Mouse (Mus musculus) heart, embryonic 13.5 days (tissue): Measurements from ENCODE around the gene Isoc2a. TPM values are rescaled to one million over a fixed set of nuclear protein-coding genes. Genes with fewer than 3 reads are reported as not detected.
"Not testable (repeated sequence)": the region's sequence is repeated elsewhere in the genome, so short reads cannot be mapped to it uniquely, and the experiment has no call there.

Experiments used
- ATAC-seq: fragments of 200-750 bp; cut with Nextera tagmentation; 2 replicates; pipeline ENCODE4 v1.8.0; 2017; ENCODE audit warnings: moderate TSS enrichment; ENCODE audit not compliant: insufficient number of reproducible peaks, low FRiP score, low TSS enrichment; ENCODE audit errors: extremely low read depth
- H3K27ac ChIP-seq: fragments of 300-500 bp; sonication (generic); replicated peaks from 2 replicates; pipeline ENCODE4 v1.5.1; 2015; ENCODE audit warnings: moderate library complexity, mild to moderate bottlenecking, inconsistent platforms
- H3K27me3 ChIP-seq: fragments of 300-500 bp; sonication (generic); replicated peaks from 2 replicates; pipeline ENCODE4 v1.6.1; 2015; ENCODE audit warnings: mild to moderate bottlenecking, inconsistent platforms
- H3K36me3 ChIP-seq: fragments of 300-500 bp; sonication (generic); 2 replicates; pipeline ENCODE4 v1.6.1; 2015; ENCODE audit warnings: mild to moderate bottlenecking, inconsistent platforms
- H3K4me1 ChIP-seq: fragments of 300-500 bp; sonication (generic); 2 replicates; pipeline ENCODE4 v1.6.1; 2015; ENCODE audit warnings: inconsistent platforms
- H3K4me2 ChIP-seq: fragments of 300-500 bp; sonication (generic); 2 replicates; pipeline ENCODE4 v1.6.1; 2015; ENCODE audit warnings: inconsistent platforms, mild to moderate bottlenecking, moderate library complexity
- H3K4me3 ChIP-seq: fragments of 300-500 bp; sonication (generic); 2 replicates; pipeline ENCODE4 v1.5.1; 2015; ENCODE audit warnings: moderate library complexity, mild to moderate bottlenecking, inconsistent platforms
- H3K9ac ChIP-seq: fragments of 300-500 bp; sonication (generic); 2 replicates; pipeline ENCODE4 v1.6.1; 2015; ENCODE audit warnings: inconsistent platforms, mild to moderate bottlenecking, moderate library complexity
- H3K9me3 ChIP-seq: fragments of 300-500 bp; sonication (generic); 2 replicates; pipeline ENCODE4 v1.6.1; 2016; ENCODE audit warnings: inconsistent platforms
- WGBS: fragments of 180-500 bp; shearing (Covaris S2); methylation state at CpG from one replicate; pipeline ENCODE4 v1.1.7; 2015; ENCODE audit warnings: mixed read lengths; 5-methylcytosine and 5-hydroxymethylcytosine counted together
- polyA plus RNA-seq: library from polyadenylated mRNA; unstranded; fragments of >200 nt; fragmentation: Nextera tagmentation; extraction: Ambion mirVana; gene quantifications from 2 replicates; pipeline ENCODE4 v1.2.1, GENCODE M21; 2015

Gene Isoc2a
- polyA plus RNA-seq, 1 experiment from 2014 or later = 1.4 TPM

DNA sequence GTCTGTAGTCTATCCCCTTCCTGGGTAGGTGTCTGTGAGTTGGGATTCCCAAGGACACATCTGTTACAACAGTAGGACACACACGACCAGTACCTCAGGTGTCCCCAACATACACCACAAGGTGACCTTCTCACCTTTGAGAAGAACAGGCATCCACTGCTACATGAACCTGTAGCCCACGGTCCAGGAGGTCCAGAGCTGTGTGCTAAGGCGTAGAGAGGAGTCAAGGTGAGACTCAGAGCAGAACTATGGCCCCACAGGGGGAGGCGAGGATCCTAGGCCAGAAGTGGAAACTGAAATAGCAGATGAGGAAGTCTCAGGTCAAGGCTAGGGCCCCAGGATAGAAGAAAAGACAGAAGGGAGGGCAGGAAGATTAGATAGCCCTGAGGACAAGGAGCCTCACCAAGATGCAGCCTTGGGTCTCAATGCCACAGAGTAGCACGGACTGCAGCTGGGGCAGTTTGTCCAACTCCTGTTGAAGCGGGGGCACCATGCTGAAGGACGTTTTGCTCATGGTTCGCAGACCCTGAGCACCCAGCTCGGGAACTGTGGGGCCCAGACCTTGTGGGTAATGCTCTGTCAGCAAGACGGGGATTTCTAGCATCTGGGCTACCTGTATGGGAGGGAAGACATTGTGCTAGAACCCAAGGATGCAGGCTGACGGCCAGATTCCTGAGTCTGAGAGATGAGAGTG lies 26.2 kb upstream of the Isoc2a start:
- Histone ChIP-seq H3K4me2 (no peak overlapping the region), H3K9ac (no peak overlapping the region), H3K27ac (no peak overlapping the region), H3K27me3 (peaks cover 49% of the 10 kb centered on the region), H3K4me1 (no peaks in the 10 kb centered on the region), H3K4me3 (no peak overlapping the region), H3K9me3 (peaks cover 9% of the 10 kb centered on the region; the same call in 1 of the 2 replicates), H3K36me3 (no peaks in the 10 kb centered on the region)
- ATAC-seq = no peak
- WGBS = 64% methylated on average over 11 of the region's 11 CpGs

DNA sequence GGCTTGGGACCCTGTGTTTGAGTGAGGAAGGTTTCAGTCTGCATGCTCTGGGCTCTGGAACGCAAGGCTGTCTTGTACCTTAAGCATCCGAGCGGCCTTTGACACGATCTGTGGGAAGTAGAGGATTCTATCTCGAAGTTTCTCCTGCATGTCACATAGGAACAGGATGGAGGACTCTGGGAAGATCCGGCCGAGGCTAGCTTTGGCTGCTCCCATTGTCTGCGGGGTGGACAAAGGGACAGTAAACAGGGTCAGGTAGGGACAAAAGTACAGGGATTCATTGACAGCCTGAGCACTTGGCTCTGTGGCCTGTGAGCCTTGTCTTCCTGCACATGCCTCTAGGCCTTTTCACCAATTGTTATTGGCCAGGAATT lies 25.7 kb upstream of the Isoc2a start:
- Histone ChIP-seq H3K9ac (no peak overlapping the region), H3K4me1 (no peaks in the 10 kb centered on the region), H3K4me2 (no peak overlapping the region), H3K27ac (no peak overlapping the region), H3K36me3 (no peaks in the 10 kb centered on the region), H3K4me3 (no peak overlapping the region), H3K27me3 (peaks cover 47% of the 10 kb centered on the region), H3K9me3 (peaks cover 9% of the 10 kb centered on the region; the same call in 1 of the 2 replicates)
- no peak for ATAC-seq
- WGBS = 72% methylated on average over 8 of the region's 8 CpGs

DNA sequence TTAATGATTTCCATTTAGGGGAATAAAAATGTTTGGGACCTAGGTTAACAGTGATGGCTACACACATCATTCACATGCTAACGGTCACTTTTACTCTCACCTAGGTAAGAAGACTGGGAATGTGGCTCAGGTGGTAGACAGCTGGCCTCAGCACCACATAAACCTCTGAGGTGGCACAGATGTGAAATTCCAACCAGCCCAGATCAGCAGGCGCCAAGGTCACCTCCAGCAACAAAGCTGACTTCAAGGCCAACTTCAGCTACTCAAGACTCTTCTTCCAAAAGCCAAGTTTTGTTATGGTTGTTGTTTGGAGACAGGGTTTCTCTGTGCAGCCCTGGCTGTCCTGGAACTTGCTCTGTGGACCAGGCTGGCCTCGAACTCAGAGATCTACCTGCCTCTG lies 23.3 kb upstream of the Isoc2a start:
- Histone ChIP-seq H3K4me1 (no peaks in the 10 kb centered on the region), H3K4me3 (no peak overlapping the region), H3K27ac (no peak overlapping the region), H3K27me3 (peaks cover 44% of the 10 kb centered on the region), H3K9me3 (peaks cover 4% of the 10 kb centered on the region; the same call in 1 of the 2 replicates), H3K36me3 (no peaks in the 10 kb centered on the region), H3K9ac (no peak overlapping the region), H3K4me2 (no peak overlapping the region)
- ATAC-seq = no peak
- WGBS = 69% methylated on average over 3 of the region's 3 CpGs

DNA sequence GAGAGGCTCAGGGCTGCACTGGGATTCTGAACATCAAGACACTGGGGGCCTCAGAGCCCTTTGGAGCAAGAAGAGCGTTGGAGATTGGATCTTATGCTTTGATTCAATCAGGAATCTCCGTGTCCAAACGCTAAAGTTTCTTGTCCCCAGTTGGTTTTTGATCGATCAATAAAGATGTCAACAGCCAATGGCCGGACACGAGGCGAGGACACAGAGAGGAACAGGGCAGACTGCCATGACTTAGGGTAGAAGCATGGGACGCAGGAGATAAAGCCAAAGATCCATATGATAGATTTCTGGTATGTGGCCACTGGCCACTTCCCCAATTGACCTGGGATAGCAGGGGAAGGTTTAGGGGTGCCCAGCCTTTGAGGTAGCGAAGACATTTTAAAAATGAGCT lies 20.4 kb upstream of the Isoc2a start:
- Histone ChIP-seq H3K27ac (no peak overlapping the region), H3K36me3 (no peaks in the 10 kb centered on the region), H3K4me1 (no peaks in the 10 kb centered on the region), H3K27me3 (peaks cover 31% of the 10 kb centered on the region), H3K9ac (no peak overlapping the region), H3K9me3 (peaks cover 4% of the 10 kb centered on the region; the same call in 1 of the 2 replicates), H3K4me2 (no peak overlapping the region), H3K4me3 (no peak overlapping the region)
- no peak for ATAC-seq
- WGBS = 82% methylated on average over 9 of the region's 9 CpGs

DNA sequence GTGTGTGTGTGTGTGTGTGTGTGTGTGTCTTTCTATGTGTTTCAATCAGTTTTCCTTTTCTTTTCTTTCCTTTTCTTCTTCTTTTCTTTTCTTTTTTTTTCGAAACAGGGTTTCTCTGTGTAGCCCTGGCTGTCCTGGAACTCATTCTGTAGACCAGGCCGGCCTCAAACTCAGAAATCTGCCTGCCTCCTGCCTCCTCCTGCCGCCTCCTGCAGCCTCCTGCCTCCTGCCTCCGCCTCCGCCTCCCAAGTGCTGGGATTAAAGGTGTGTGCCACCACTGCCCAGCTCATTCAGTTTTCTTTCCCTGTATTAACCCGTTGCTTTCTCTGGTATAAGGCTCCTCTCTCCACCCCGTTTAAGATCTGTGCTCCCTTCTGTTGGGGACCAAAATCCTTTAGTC lies 19.6 kb upstream of the Isoc2a start:
- H3K4me3 ChIP-seq = no peak overlapping the region
- H3K4me2 ChIP-seq = no peak overlapping the region
- H3K9ac ChIP-seq = no peak overlapping the region
- no peak overlapping the region for H3K27ac ChIP-seq
- H3K9me3 ChIP-seq = peaks cover 4% of the 10 kb centered on the region; the same call in 1 of the 2 replicates
- no peaks in the 10 kb centered on the region for H3K4me1 ChIP-seq
- no peaks in the 10 kb centered on the region for H3K36me3 ChIP-seq
- ATAC-seq = no peak
- 57% methylated on average over 6 of the region's 7 CpGs for WGBS
- H3K27me3 ChIP-seq = peaks cover 31% of the 10 kb centered on the region

DNA sequence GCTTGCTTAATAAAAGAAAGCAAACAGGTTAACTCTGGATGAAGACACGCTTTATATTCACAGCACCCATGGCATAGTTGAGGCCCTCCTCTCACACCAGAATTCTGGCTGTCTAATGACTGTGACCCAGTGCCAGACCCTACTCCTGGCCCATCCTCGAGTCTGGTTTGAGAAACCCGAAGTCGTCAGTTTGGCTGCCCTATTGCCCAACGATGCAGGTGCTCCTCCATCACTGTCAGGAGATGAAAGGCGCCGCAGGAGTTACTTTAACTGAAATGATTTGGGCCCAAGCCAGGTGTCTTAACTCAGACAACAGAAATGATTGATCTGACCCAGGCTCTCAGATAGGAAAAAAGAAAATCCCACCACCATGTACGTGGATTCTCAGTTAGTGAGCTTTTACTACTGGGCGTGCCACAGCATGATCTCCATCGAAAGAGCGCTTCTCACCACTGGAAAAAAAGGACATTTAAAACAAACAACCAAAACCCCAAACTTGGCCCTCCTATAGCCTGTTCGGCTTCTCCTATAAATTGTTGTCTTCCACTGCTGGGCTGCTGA lies 17.5 kb upstream of the Isoc2a start:
- Histone ChIP-seq H3K9me3 (no peaks in the 10 kb centered on the region), H3K27me3 (peaks cover 31% of the 10 kb centered on the region), H3K36me3 (no peaks in the 10 kb centered on the region), H3K9ac (no peak overlapping the region), H3K4me3 (no peak overlapping the region), H3K4me2 (no peak overlapping the region), H3K4me1 (peaks cover 10% of the 10 kb centered on the region), H3K27ac (no peak overlapping the region)
- ATAC-seq = no peak
- 73% methylated on average over 12 of the region's 12 CpGs for WGBS

DNA sequence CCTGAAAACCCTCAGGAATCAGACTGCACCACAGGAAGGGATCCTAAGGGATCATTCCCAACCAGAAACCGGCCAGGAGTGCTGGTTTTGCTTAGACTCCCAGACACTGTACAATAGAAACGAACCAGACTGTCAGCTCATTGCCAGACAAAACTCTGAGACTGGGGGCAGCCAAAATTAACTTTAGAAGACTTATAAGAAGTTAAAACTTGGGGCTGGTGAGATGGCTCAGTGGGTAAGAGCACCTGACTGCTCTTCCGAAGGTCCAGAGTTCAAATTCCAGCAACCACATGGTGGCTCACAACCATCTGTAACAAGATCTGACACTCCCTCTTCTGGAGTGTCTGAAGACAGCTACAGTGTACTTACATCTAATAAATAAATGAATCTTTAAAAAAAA lies 16.0 kb upstream of the Isoc2a start:
- not testable (repeated sequence) for H3K4me3 ChIP-seq, H3K36me3 ChIP-seq, H3K9me3 ChIP-seq, H3K4me2 ChIP-seq, ATAC-seq, H3K9ac ChIP-seq, H3K27ac ChIP-seq
- Histone ChIP-seq H3K27me3 (peaks cover 31% of the 10 kb centered on the region), H3K4me1 (peaks cover 13% of the 10 kb centered on the region)
- 63% methylated on average over 3 of the region's 3 CpGs for WGBS

DNA sequence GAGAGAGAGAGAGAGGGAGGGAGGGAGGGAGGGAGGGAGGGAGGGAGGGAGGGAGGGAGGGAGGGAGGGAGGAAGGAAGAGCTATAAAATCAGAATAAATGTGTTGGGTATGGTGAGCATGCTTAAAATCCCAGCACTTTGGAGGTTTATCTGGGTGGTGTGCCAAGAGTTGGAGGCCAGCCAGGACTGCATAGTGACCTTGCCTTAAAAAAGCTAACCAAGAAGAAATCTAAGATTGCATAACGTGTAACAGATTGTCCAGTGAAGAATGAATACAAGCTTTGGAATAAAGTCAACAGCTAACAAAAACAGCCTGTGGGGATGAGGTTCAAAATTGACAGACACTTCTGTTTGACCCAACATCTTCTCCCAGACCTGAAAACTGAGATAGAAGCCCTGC lies 13.9 kb upstream of the Isoc2a start:
- Histone ChIP-seq H3K27ac (peak overlapping the region; percentile 39; the same call in 1 of the 2 replicates), H3K4me3 (no peak overlapping the region), H3K4me2 (no peak overlapping the region), H3K9ac (no peak overlapping the region), H3K36me3 (no peaks in the 10 kb centered on the region), H3K4me1 (peaks cover 28% of the 10 kb centered on the region), H3K9me3 (0 out of 2 replicates have a peak, but pooled peaks cover 6% of the 10 kb centered on the region), H3K27me3 (peaks cover 14% of the 10 kb centered on the region; the same call in 1 of the 2 replicates)
- 12% methylated on average over 1 of the region's 1 CpGs for WGBS
- no peak for ATAC-seq

DNA sequence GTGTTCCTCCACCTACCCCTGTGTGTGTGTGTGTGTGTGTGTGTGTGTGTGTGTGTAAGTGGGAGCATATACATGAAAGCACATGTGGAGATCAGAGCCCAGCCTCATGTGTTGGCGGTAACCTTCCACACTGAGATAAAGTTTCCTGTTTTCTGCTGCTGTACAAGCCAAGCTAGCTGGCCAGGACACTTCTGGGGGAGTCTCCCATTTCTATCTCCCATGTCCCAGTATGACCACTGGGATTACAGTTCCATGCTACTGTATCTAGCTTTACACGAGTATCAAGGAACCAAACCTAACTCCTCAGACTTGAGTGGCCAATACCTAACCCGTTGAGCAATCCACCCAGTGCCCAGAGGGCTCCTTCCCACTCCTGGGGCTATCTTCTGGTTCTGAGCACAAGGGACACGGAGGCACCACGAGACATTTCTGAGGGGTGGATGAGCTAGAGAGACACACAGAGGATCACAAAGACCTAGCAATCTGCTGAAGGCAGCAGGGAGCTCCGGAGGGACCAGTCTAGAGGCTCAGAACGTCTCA lies 13.3 kb upstream of the Isoc2a start:
- 64% methylated on average over 7 of the region's 7 CpGs for WGBS
- H3K27me3 ChIP-seq = peaks cover 9% of the 10 kb centered on the region; the same call in 1 of the 2 replicates
- peak overlapping the region; percentile 39; the same call in 1 of the 2 replicates for H3K27ac ChIP-seq
- H3K9ac ChIP-seq = no peak overlapping the region
- H3K36me3 ChIP-seq = no peaks in the 10 kb centered on the region
- no peak for ATAC-seq
- H3K4me2 ChIP-seq = no peak overlapping the region
- H3K9me3 ChIP-seq = 0 out of 2 replicates have a peak, but pooled peaks cover 6% of the 10 kb centered on the region
- H3K4me3 ChIP-seq = no peak overlapping the region
- peaks cover 30% of the 10 kb centered on the region for H3K4me1 ChIP-seq

DNA sequence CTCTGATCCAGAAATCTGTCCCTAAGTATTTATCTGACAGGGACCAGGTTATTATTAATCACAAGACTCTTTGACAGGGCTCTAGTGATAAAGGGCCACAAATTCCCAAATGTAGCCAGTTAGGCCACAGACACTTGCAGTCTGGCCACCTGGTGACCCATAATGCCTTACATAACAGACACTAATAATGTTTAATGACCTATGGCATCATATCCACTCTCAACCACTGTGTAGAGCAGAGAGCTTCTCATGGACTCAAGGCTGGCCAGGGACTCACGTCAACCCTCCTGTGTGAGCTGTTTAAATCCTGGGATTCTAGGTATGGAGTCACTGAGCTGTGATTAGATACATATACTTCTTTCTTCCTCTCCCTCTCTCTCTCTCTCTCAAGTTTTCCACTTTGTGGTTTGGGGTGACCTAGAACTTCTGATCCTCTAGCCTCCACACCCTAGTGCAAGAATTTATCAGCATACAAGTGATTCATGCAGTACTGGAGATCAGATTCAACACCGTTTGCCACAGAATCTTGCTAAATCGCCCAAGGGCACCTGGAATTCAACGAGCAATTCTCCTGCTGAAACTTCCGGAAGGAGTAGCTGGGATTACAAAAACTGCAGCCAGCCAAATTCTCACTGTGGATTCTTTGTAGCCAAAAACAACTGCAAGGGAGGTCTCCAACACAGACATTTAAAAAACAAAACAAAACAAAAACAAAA lies 12.7 kb upstream of the Isoc2a start:
- Histone ChIP-seq H3K4me1 (peaks cover 30% of the 10 kb centered on the region), H3K4me3 (no peak overlapping the region), H3K27ac (no peak overlapping the region; the same call in 1 of the 2 replicates), H3K4me2 (no peak overlapping the region), H3K9ac (no peak overlapping the region), H3K9me3 (0 out of 2 replicates have a peak, but pooled peaks cover 6% of the 10 kb centered on the region), H3K36me3 (no peaks in the 10 kb centered on the region), H3K27me3 (peaks cover 3% of the 10 kb centered on the region; the same call in 1 of the 2 replicates)
- ATAC-seq = no peak
- 81% methylated on average over 5 of the region's 5 CpGs for WGBS

DNA sequence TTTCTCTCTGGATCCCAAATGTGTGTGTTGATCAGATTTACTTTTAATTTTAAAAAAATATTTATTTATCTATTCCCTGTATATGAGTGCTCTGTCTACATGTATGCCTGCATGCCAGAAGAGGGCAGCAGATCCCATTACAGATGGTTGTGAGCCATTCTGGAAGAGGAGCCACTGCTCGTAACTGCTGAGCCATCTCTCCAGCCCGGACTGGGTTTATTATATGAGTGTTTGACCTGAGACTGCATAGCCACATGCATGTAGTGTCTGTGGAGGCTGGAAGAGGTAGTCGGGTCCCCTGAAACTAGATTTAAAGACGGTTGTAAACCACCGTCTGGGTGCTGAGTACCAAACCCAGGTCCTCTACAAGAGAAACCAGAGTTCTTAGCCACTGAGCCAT lies 11.9 kb upstream of the Isoc2a start:
- H3K4me1 ChIP-seq = peaks cover 30% of the 10 kb centered on the region
- 66% methylated on average over 5 of the region's 5 CpGs for WGBS
- no peaks in the 10 kb centered on the region for H3K27me3 ChIP-seq
- no peak for ATAC-seq
- no peak overlapping the region for H3K27ac ChIP-seq
- H3K9me3 ChIP-seq = 0 out of 2 replicates have a peak, but pooled peaks cover 6% of the 10 kb centered on the region
- H3K4me3 ChIP-seq = peak overlapping the region; percentile 61
- H3K4me2 ChIP-seq = peak overlapping the region; percentile 72
- no peak overlapping the region; the same call in 1 of the 2 replicates for H3K9ac ChIP-seq
- no peaks in the 10 kb centered on the region for H3K36me3 ChIP-seq
